Mouse (Mus musculus) mouse embryonic stem cell (cell line): ENCODE data around the gene Sh3pxd2a.

Experiments used
- in situ Hi-C, 2 experiments: fragments of 300-500 bp; cut with MboI; formaldehyde crosslinking; loops; 1 replicate in 1 of 2; 3 replicates in 1 of 2; pipeline ENCODE4 v1.14.3; 2019 to 2020; ENCODE audit warnings: low sequenced_read_pairs in 2 of 2, low pct_unique_long_range_greater_than_20kb in 1 of 2, mixed read lengths in 1 of 2; ENCODE audit not compliant: unreplicated experiment in 1 of 2

Sh3pxd2a gene

DNA sequence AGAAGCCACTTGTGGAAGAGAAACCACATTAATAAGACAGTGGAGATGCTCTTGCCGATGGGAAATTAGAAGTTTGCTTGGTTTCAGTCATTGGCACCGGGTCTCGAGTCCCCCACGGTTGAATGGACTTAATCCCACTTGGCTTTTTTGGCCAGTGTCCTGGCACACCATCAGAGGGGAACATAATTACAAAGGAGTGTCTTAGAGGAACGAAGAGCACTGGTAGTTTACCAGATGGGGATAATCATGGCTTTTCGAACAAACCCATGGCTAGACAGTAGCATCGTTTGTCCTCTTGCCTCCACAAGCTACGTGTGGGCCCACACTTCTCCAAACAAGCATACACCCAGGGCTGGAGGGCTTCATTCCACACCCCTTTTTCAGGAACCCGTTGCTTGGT, 33.1 kb upstream of the Sh3pxd2a start:
- in situ Hi-C loops: loop anchor here in 1 of 2 experiments (25.0 kb wide), 1 partner anchor 235 kb away; no protein-coding TSS in a partner anchor

DNA sequence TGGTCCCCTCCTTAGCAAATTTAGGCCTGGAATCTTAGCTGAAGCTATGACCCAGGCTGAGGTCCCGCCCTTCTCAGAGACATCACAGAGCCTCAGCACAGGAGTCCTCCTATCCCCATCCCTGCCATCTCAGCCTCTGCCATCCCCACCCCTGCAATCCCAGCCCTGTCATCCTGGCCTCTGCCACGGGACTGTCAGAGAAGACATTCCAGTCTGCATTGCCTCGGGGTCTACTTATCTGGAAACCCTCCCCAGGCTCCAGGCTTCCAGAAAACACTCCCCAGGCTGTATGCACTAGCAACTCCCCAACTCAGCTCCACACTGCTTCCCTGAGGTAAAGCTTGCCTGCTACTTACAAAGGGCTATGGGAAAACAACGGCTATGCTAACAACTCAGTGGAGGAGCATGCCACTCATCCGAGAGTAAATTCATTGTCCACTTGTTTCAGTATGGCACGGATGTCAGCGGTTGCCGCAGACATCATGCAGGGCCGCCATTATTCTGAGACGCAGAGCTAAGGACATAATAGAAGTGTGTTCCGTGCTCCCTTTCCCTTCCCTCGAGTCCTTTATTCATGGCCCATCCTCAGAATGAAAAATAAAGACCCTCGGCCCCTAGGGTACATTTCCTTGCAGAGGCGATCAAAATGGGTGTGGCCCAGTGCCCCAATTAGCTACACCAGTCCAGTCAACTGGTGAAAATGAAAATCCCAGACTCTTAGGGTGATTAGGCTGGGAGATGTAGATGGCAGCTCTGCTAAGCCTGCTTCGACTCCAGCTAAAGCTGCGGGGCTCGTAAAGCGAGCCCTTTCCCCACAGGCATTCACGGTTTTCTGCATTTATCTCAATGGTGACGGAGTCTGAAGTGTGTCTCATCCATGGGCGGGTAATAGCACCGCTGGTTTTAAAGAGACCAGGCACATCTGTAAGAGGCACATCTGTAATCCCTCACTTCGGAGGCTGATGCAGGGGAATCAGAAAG, 29.1 kb upstream of the Sh3pxd2a start:
- in situ Hi-C loops: loop anchor here in 1 of 2 experiments (25.0 kb wide), 1 partner anchor 231 kb away; no protein-coding TSS in a partner anchor

DNA sequence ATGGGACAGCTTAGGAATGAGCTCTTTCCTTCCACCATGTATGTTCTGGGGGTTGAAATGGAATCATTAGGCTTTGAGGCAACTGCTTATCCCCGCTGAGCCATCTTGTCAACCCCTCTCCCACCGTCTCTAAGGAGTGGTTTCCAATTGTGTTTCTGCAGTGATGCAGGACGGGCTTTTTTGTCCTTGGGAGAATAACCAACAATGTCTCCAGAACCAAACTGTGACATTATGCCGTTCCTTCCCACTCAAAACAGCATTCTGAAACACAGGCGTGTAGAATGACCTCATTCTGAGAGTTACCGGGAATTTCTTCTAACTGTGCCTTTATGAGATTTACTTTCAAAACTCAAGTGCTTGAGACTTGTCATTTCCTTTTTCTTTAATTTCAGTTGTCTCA, 28.2 kb upstream of the Sh3pxd2a start:
- in situ Hi-C loops: loop anchor here in 1 of 2 experiments (25.0 kb wide), 1 partner anchor 230 kb away; no protein-coding TSS in a partner anchor

DNA sequence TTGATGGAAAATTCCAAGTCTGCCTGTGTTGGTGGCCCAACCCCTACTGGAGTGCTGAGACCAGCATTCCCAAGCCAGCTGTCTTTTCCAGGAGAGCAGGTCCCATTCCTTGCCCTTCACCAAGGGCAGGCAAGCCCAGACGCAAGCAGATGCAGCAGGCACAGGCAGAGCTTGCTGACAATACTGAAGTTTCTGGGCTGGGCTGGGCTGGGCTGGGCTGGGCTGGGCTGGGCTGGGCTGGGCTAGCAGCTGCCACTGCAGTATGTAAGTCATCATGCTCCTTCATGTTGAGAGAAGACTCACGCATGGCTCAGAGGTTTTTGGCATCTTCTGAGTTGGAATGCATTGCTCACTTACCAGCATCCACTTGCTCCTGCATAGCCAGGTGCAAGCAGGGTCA, 27.7 kb upstream of the Sh3pxd2a start:
- in situ Hi-C loops: loop anchor here in 1 of 2 experiments (25.0 kb wide), 1 partner anchor 230 kb away; no protein-coding TSS in a partner anchor

DNA sequence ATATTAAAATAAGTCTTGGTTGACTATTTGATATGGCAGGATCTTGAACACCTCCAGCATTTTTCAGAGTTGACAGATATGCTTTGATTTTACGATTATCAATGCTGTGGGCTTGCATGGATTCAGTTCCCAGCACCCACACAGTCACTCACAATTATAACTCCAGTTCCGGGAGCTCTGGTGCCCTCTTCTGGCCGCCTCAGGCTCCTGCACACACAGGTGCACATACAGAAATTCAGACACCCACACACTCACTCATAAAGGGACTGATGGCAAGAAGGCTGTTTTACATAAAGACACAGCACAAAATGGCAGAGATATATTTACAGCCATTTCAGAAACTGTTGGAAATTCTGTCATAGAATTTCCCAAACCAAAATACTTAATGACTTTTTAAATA, 25.0 kb upstream of the Sh3pxd2a start:
- in situ Hi-C loops: loop anchor here (5.0 to 25.0 kb wide), 3 partner anchors 127 to 227 kb away; no protein-coding TSS in a partner anchor

DNA sequence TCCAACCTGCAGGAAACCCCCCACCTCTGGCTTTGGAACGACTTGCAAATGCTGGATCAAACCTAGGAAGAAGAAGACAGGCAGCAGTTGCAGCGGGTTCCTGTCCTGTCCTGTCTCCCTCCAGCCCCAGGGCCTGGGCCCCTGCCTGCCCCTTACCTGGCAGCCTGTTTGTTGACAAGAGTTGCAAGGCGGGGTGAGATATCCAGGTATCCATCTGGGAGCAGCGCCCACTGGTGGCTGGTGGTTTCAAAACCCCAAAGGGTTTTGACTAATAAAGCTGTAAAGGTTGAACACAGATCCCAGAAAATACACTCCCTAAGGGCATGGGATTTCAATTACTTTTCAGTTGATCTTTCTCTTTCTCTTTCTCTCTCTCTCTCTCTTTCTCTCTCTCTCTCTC, 24.0 kb upstream of the Sh3pxd2a start:
- in situ Hi-C loops: loop anchor here (5.0 to 25.0 kb wide), 3 partner anchors 126 to 226 kb away; no protein-coding TSS in a partner anchor

DNA sequence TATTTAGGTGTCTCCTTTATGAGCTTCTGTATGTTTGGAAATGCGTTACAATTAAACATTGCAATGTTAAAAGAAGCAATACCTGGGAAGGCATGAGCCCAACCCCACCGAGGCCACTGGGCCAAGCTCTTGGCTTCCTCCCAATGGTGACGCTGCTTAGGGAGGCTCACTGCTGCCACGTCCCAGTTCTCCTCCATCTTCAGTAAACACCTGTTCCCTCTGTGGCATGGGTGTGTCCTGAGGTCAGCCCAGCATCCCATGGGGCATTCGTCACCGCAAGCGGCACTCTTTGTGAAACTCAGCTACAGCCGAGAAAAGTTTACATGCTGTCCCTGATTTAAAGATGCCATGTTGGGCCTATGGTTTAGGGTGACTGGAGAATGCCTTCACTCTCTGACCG, 23.4 kb upstream of the Sh3pxd2a start:
- in situ Hi-C loops: loop anchor here (5.0 to 25.0 kb wide), 3 partner anchors 125 to 225 kb away; no protein-coding TSS in a partner anchor

DNA sequence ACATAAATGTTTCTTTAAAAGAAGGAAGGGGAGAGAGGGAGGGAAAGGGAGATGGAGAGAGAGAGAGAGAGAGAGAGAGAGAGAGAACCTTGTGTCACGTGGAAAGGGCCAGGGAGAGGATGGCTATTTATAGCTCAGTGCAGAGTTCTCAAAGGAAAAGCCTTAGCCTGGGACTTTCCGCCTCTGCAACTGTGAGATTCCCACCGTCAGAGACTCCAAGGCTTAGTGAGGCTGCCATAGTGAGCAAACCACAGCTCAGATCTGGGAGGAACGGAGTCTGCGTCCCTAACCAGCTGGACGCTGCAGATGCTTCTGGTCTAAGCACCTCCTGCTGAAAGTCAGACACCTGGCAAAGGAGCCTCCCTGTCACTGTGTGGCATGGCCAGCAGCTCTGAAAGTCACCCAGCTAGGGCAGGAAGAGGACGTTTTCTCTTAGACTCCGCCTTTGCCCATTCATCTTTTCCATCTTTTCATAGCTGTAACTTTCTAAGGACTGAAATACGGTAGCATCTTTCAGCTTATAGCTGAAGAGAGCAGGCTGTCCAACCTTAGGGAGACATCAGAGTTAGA, 21.9 kb upstream of the Sh3pxd2a start:
- in situ Hi-C loops: loop anchor here (5.0 to 25.0 kb wide), 3 partner anchors 124 to 224 kb away; no protein-coding TSS in a partner anchor

DNA sequence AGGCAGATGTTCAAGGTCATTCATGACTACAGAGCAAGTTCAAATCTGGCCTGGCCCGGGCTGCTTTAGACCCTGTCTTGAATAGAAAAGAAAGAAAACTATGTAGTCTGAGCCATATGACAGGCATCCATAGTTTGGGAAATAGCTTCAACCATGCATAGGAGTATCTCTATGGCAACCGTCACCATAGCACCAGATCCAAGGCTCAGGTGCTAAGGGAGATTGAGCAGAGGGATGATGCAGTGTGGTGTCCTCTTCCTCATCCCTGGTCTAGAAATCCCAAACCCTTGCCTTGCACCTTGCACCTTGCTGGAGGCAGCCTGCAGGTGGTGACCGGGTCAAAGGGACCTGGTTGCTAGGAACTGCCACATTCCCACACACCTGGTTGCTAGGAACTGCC, 19.9 kb upstream of the Sh3pxd2a start:
- in situ Hi-C loops: loop anchor here (10.0 to 25.0 kb wide), 2 partner anchors 209 to 222 kb away; no protein-coding TSS in a partner anchor

DNA sequence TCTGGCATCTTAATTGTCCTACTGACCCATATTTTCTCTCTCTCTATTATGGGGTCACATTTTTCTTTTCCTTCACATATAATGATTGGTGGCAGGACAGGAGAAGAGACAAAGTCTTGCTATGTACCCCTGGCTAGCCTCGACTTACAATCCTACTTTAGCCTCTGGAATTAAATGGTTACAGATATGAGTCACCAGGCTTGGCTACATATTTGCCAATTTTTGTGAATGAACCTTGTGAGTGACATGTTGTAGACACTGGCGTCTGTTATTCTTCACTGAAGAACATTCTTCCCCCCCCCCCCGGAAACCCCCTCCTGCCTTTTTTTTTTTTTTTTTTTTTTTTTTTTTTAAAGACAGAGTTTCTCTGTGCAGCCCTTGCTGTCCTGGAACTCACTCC, 19.1 kb upstream of the Sh3pxd2a start:
- in situ Hi-C loops: loop anchor here (10.0 to 25.0 kb wide), 2 partner anchors 209 to 221 kb away; no protein-coding TSS in a partner anchor

DNA sequence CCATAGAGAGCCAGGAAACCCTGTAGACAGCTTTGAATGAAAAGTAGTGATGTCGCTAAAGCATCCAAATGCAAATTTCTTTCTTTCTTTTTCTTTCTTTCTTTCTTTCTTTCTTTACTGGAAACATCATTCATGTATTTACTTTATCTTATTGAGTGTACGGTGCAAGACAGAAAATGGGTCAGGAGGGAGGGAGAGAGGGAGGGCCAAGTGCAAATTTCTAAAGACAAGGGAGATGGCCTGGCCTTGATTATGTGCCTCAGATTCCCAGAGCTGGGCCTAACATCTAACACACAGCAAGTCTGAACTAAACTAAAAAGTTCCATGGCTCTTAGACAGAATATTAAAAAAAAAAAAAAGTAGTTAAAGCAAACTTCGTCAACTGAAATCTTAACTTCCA, 9.3 kb upstream of the Sh3pxd2a start:
- in situ Hi-C loops: no loop called here

DNA sequence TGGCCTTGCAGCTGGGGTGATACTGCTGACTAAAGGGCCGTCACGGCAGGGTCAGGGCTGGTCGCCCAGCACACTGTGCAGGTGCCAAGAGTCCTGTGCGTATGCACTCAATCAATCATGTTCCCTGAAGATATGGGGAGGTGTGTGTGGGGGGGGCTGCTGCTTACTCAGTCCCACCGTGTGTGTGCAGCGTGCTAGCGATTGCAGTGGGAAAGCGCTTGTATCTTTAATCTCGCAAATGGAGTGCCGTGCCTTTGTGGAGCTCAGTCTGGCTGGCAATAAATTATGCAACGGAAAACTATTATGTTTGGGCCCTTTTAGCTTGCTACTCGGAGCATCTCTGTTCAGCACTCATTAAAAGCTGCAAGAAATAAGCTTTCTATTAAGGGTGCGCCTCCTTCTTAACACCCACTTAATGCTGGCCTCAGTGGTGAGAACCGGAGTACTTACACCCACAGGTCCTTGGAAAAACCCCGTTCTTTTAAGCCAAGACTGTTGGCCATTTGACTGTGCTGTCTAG, 8.7 kb upstream of the Sh3pxd2a start:
- in situ Hi-C loops: no loop called here

DNA sequence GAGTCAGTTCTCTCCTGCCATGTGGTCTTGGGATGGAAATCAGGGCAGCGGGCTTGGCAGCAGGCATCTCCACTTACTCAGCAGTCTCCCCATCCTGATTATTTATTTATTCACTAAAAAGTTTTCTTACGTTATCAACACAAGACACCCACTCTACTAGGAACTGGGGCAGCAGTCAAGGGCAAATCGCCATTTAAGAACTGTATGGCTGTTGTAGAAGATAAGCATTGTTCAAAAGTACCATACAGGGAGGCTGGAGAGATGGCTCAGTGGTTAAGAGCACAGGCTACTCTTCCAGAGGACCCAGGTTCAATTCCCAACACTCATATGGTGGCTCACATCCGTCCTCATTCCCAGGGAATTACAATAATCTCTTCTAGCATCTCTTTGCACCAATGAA, 7.6 kb upstream of the Sh3pxd2a start:
- in situ Hi-C loops: no loop called here

DNA sequence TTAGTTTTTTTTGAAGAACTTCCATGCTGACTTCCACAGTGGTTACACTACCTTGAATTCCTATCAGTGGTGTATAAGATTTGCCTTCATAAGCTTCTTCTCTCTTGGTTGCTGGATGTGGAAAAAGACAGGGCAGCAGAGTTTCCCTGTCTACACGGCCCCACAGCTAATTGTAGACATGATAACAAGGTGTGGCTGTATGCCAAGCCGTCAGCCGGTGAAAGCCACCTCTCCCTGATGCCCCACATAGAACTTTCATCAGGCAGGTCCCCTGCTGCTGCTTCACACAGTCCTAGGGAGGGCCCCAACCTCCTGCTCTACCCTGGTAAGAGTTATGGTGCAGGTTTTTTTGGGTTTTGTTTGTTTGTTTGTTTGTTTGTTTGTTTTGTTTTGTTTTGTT, 4.5 kb upstream of the Sh3pxd2a start:
- in situ Hi-C loops: loop anchor here in 1 of 2 experiments (10.0 kb wide), 1 partner anchor 104 kb away; no protein-coding TSS in a partner anchor

DNA sequence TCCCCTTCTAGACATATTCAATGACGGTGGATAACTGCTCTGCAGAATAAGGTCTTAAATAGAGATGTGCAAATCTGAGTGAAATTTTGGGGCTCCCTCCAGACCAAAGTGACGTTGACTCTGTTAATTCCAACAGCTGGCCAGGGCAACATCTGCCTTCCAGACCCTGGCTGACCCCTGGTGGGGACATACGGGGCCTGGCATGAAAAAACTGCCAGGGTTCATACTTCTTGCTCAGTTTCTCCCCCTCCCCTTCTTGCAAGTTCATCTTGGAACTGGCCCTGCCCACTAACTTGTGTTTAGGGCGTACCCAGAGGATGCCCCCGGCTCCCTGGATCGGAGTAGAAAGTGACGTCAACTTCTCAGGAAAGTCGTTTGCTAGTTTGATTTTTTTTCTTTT, 2.6 kb upstream of the Sh3pxd2a start:
- in situ Hi-C loops: loop anchor here in 1 of 2 experiments (10.0 kb wide), 1 partner anchor 102 kb away; no protein-coding TSS in a partner anchor

DNA sequence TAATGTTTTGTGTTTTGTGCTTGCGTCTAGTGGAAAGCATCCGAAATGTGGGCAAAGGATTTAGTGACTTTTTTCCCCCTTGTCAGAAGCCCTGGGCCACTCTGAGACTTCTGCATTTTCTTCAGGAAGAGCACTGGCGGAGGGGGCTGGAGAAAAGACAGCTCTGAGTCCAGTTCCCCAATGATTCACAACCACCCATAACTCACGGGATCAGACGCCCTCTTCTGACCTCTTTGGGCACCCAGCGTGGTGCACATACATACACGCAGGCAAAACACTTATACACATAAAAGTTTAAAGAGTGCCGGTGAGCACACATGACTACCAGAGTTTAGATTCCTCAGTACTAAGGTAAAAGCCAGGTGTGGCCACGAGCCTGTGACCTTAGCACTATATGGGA, 1.3 kb upstream of the Sh3pxd2a start:
- in situ Hi-C loops: loop anchor here in 1 of 2 experiments (10.0 kb wide), 1 partner anchor 101 kb away; no protein-coding TSS in a partner anchor

DNA sequence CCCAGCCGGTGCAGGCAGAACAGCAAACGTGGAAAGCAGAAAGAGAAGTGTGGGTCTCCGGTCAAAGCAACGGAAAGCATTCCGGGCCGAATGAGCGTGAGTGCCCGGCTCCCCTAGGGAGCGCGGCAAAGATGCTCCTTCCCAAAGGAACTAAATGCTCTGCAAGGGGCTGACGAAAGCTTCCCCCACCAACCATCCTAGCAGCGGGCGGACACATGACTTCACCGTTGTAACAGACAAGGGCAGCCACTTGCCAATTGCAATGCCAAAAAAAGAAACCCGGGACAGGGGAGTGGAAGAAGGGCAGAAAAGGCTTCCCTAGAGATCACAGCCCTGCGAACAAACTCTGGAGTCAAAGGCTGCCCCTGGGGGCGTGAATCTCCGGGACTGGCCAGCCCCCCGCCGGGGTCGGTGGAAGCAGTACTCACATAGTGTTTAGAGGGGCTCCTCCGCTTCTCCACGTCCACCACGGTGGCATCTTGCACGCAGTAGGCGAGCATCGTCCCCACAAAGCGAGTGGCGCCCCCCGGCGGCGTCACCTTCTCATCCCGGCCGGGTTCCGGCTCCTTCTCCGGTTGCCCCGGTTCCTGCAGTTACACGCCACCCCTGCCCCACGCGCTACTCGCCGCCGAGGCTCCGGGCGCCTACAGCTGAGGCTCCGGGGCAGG, 431 bp downstream of the Sh3pxd2a start:
- in situ Hi-C loops: loop anchor here in 1 of 2 experiments (10.0 kb wide), 1 partner anchor 99 kb away; no protein-coding TSS in a partner anchor

DNA sequence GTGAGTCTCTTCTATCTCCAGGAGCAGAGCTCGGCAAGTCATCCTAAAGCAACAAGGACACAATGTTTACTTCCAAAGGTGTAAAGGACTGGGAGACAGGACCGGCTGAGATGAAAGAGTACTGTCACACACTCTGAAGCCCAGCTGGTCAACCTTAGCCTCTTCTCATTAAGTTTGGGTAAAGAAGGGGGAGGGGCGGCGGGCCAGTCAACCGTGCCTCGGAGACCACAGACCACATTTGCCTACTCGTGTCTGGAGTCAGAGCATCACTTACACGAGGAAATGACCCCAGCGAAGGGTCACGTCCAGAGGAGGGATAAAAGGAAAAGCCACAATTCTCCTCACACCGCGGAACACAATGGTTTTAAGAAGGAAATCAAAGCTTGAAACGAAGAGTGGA, 995 bp downstream of the Sh3pxd2a start:
- in situ Hi-C loops: loop anchor here in 1 of 2 experiments (10.0 kb wide), 1 partner anchor 98 kb away; no protein-coding TSS in a partner anchor
